ENCODE assay signal across 18 mouse cellular contexts in genomic region chr8:127690792-127691191, GRCm38 (mm10).
"Had no signal": no experiment of that assay in that cellular context is flagged by ENCODE, and none has a peak within 500 bp of the region (broad histone marks: within the 10 kb centered on the region; RNA-seq: fewer than 3 reads in every experiment).

No protein-coding gene starts in this region.

- H3K9ac ChIP-seq: lung, embryonic 14.5 days; midbrain, embryonic 12.5 days; neural tube, embryonic 13.5 days; neural tube, embryonic 15.5 days had no signal

- H3K27ac ChIP-seq: midbrain, embryonic 10.5 days; midbrain, embryonic 12.5 days; neural tube, embryonic 13.5 days; neural tube, embryonic 15.5 days had no signal

- H3K9me3 ChIP-seq: midbrain, embryonic 10.5 days; midbrain, embryonic 12.5 days; neural tube, embryonic 13.5 days; neural tube, embryonic 15.5 days had no signal

- H3K36me3 ChIP-seq: midbrain, embryonic 10.5 days; midbrain, embryonic 12.5 days; neural tube, embryonic 13.5 days; neural tube, embryonic 15.5 days had no signal

- H3K4me3 ChIP-seq: midbrain, embryonic 10.5 days; midbrain, embryonic 12.5 days; myocyte; neural tube, embryonic 13.5 days; neural tube, embryonic 15.5 days had no signal

- H3K4me1 ChIP-seq: midbrain, embryonic 10.5 days; midbrain, embryonic 12.5 days; neural tube, embryonic 13.5 days; neural tube, embryonic 15.5 days had no signal

- ATAC-seq: midbrain, embryonic 16.5 days had no signal

- H3K27me3 ChIP-seq: midbrain, embryonic 12.5 days; neural tube, embryonic 13.5 days; neural tube, embryonic 15.5 days had no signal

- DNase-seq: lung, embryonic 14.5 days; lung, postnatal 10 days; lung, postnatal 4 days; midbrain, embryonic 14.5 days; retina, postnatal 1 day; right cerebral cortex, adult 18-20 months; right cerebral cortex, postnatal 25 days; right cerebral cortex, postnatal 4 days; spleen, adult 18-20 months; thymus, adult 18-20 months; thymus, postnatal 14 days; thymus, postnatal 36 days had no signal

- H3K4me2 ChIP-seq: lung, embryonic 14.5 days; midbrain, embryonic 12.5 days; neural tube, embryonic 13.5 days; neural tube, embryonic 15.5 days had no signal
